Comparison of ENCODE assay signal across 15 mouse cellular contexts in genomic region chr7:19082171-19082570, GRCm38 (mm10). TPM values are rescaled to one million over a fixed set of nuclear protein-coding genes. Genes with fewer than 3 reads are reported as not detected.
DNase-seq lines count a peak whose midpoint lies in the region; ATAC-seq and TF ChIP-seq lines count a peak whose summit lies in the region.
"Had no signal": no experiment of that assay in that cellular context is flagged by ENCODE, and none has a peak within 500 bp of the region (broad histone marks: within the 10 kb centered on the region; RNA-seq: fewer than 3 reads in every experiment).

No protein-coding gene starts in this region.

- no peak overlapping the region for H3K4me2 ChIP-seq in forebrain, embryonic 12.5 days
- no peak overlapping the region for H3K4me2 ChIP-seq in forebrain, embryonic 15.5 days (replicated peaks)
- H3K4me2 ChIP-seq in hindbrain, postnatal 0 days (ENCODE audit: low read depth, low read length): no peak overlapping the region
- no peak overlapping the region for H3K4me2 ChIP-seq in lung, embryonic 16.5 days (ENCODE audit: low read depth, low read length)
- H3K4me2 ChIP-seq in stomach, embryonic 16.5 days (ENCODE audit: low read depth, low read length): no peak overlapping the region
- H3K4me2 ChIP-seq: midbrain, embryonic 15.5 days; neural tube, embryonic 12.5 days had no signal

- DNase-seq in hindbrain, embryonic 10.5 days (ENCODE audit: low spot score): no peak
- no peak for DNase-seq in hindbrain, postnatal 0 days (ENCODE audit: low spot score)
- DNase-seq in lung, postnatal 25 days (ENCODE audit: low spot score): no peak
- no peak for DNase-seq in right cerebral cortex, postnatal 36 days (ENCODE audit: low spot score in 2 of 2)
- DNase-seq: adrenal gland, postnatal 25 days; kidney, adult 11 months; lung, postnatal 10 days; thymus, postnatal 4 days had no signal

- no peak overlapping the region for H3K4me3 ChIP-seq in forebrain, embryonic 12.5 days (replicated peaks)
- no peak overlapping the region for H3K4me3 ChIP-seq in forebrain, embryonic 15.5 days
- H3K4me3 ChIP-seq in hindbrain, embryonic 10.5 days: 0 out of 2 replicates have a peak overlapping the region, but pooled peaks have one; percentile 3
- H3K4me3 ChIP-seq in hindbrain, postnatal 0 days (ENCODE audit: low read length): no peak overlapping the region
- no peak overlapping the region for H3K4me3 ChIP-seq in lung, embryonic 16.5 days (ENCODE audit: low read length)
- H3K4me3 ChIP-seq in stomach, embryonic 16.5 days (replicated peaks; ENCODE audit: low read length): no peak overlapping the region
- H3K4me3 ChIP-seq: midbrain, embryonic 15.5 days; neural tube, embryonic 12.5 days had no signal

- no peak overlapping the region for H3K27ac ChIP-seq in forebrain, embryonic 12.5 days
- no peak overlapping the region for H3K27ac ChIP-seq in forebrain, embryonic 15.5 days (replicated peaks)
- H3K27ac ChIP-seq in hindbrain, embryonic 10.5 days: no peak overlapping the region
- H3K27ac ChIP-seq in hindbrain, postnatal 0 days: no peak overlapping the region
- peak overlapping the region; percentile 55 for H3K27ac ChIP-seq in lung, embryonic 16.5 days (ENCODE audit: low read length)
- peak overlapping the region; percentile 45 for H3K27ac ChIP-seq in stomach, embryonic 16.5 days (ENCODE audit: low read length)
- H3K27ac ChIP-seq: midbrain, embryonic 15.5 days; neural tube, embryonic 12.5 days had no signal

- peaks cover 16% of the 10 kb centered on the region; the same call in 1 of the 2 replicates for H3K27me3 ChIP-seq in forebrain, embryonic 12.5 days
- H3K27me3 ChIP-seq in forebrain, embryonic 15.5 days: no peaks in the 10 kb centered on the region
- H3K27me3 ChIP-seq in hindbrain, embryonic 10.5 days (ENCODE audit: insufficient read depth, poor library complexity, severe bottlenecking): peaks cover 8% of the 10 kb centered on the region
- H3K27me3 ChIP-seq in hindbrain, postnatal 0 days (ENCODE audit: insufficient read depth, low read length): no peaks in the 10 kb centered on the region
- no peaks in the 10 kb centered on the region for H3K27me3 ChIP-seq in lung, embryonic 16.5 days (ENCODE audit: control insufficient read depth, insufficient read depth, low read depth, low read length)
- H3K27me3 ChIP-seq in stomach, embryonic 16.5 days (ENCODE audit: control insufficient read depth, insufficient read depth, low read length): no peaks in the 10 kb centered on the region
- H3K27me3 ChIP-seq: neural tube, embryonic 12.5 days had no signal

- WGBS in forebrain, embryonic 12.5 days: 83% methylated on average over 4 of the region's 4 CpGs
- 92% methylated on average over 4 of the region's 4 CpGs for WGBS in forebrain, embryonic 15.5 days
- WGBS in hindbrain, embryonic 10.5 days: 89% methylated on average over 4 of the region's 4 CpGs
- WGBS in hindbrain, postnatal 0 days: 84% methylated on average over 4 of the region's 4 CpGs
- WGBS in lung, embryonic 16.5 days: 76% methylated on average over 4 of the region's 4 CpGs
- 79% methylated on average over 4 of the region's 4 CpGs for WGBS in stomach, embryonic 16.5 days

- TF ChIP-seq CTCF in hindbrain, postnatal 0 days (IDR thresholded peaks at IDR 0.05; ENCODE audit: low read depth): no peak

- H3K9me3 ChIP-seq in forebrain, embryonic 12.5 days: no peaks in the 10 kb centered on the region
- no peaks in the 10 kb centered on the region for H3K9me3 ChIP-seq in forebrain, embryonic 15.5 days
- H3K9me3 ChIP-seq in hindbrain, embryonic 10.5 days: no peaks in the 10 kb centered on the region
- no peaks in the 10 kb centered on the region for H3K9me3 ChIP-seq in hindbrain, postnatal 0 days (ENCODE audit: low read length)
- no peaks in the 10 kb centered on the region for H3K9me3 ChIP-seq in lung, embryonic 16.5 days (ENCODE audit: control insufficient read depth, low read length)
- H3K9me3 ChIP-seq in stomach, embryonic 16.5 days (replicated peaks; ENCODE audit: control insufficient read depth, low read length): no peaks in the 10 kb centered on the region
- H3K9me3 ChIP-seq: midbrain, embryonic 15.5 days; neural tube, embryonic 12.5 days had no signal

- H3K4me1 ChIP-seq in forebrain, embryonic 12.5 days: peaks cover 41% of the 10 kb centered on the region
- peaks cover 11% of the 10 kb centered on the region for H3K4me1 ChIP-seq in forebrain, embryonic 15.5 days
- H3K4me1 ChIP-seq in hindbrain, embryonic 10.5 days (replicated peaks): peaks cover 61% of the 10 kb centered on the region
- H3K4me1 ChIP-seq in hindbrain, postnatal 0 days (ENCODE audit: insufficient read depth, low read length): peaks cover 5% of the 10 kb centered on the region
- peaks cover 53% of the 10 kb centered on the region for H3K4me1 ChIP-seq in lung, embryonic 16.5 days (replicated peaks; ENCODE audit: control insufficient read depth, insufficient read depth, low read length)
- H3K4me1 ChIP-seq in stomach, embryonic 16.5 days (ENCODE audit: control insufficient read depth, insufficient read depth, low read length): peaks cover 61% of the 10 kb centered on the region

- H3K9ac ChIP-seq in forebrain, embryonic 12.5 days: 0 out of 2 replicates have a peak overlapping the region, but pooled peaks have one; percentile 7
- no peak overlapping the region for H3K9ac ChIP-seq in forebrain, embryonic 15.5 days (replicated peaks)
- H3K9ac ChIP-seq in hindbrain, postnatal 0 days (replicated peaks; ENCODE audit: low read length): no peak overlapping the region
- H3K9ac ChIP-seq in lung, embryonic 16.5 days (ENCODE audit: low read length): no peak overlapping the region
- no peak overlapping the region for H3K9ac ChIP-seq in stomach, embryonic 16.5 days (ENCODE audit: low read length)
- H3K9ac ChIP-seq: midbrain, embryonic 15.5 days had no signal

- no peak for ATAC-seq in forebrain, embryonic 12.5 days (ENCODE audit: low FRiP score)
- ATAC-seq in forebrain, embryonic 15.5 days (replicated peaks): no peak
- no peak for ATAC-seq in hindbrain, postnatal 0 days
- no peak for ATAC-seq in lung, embryonic 16.5 days (ENCODE audit: low read depth)
- no peak for ATAC-seq in stomach, embryonic 16.5 days (ENCODE audit: insufficient read depth, low FRiP score)
- ATAC-seq: midbrain, embryonic 15.5 days had no signal

- H3K36me3 ChIP-seq in forebrain, embryonic 12.5 days (replicated peaks): peaks cover 70% of the 10 kb centered on the region
- H3K36me3 ChIP-seq in forebrain, embryonic 15.5 days: peaks cover 52% of the 10 kb centered on the region
- peaks cover 78% of the 10 kb centered on the region for H3K36me3 ChIP-seq in hindbrain, embryonic 10.5 days
- H3K36me3 ChIP-seq in hindbrain, postnatal 0 days (ENCODE audit: insufficient read depth, low read length): peaks cover 51% of the 10 kb centered on the region
- peaks cover 43% of the 10 kb centered on the region for H3K36me3 ChIP-seq in lung, embryonic 16.5 days (ENCODE audit: control insufficient read depth, insufficient read depth, low read length)
- H3K36me3 ChIP-seq in stomach, embryonic 16.5 days (ENCODE audit: control insufficient read depth, insufficient read depth, low read length): peaks cover 15% of the 10 kb centered on the region; the same call in 1 of the 2 replicates

RNA-seq across cellular contexts. Expression of gene Dmpk, which starts 1.5 kb away (rescaled TPM):
- polyA plus RNA-seq in forebrain, embryonic 12.5 days (2016; fragmentation: Nextera tagmentation; extraction: Ambion mirVana): 10.6 and 12.3 TPM in 2 replicates
- 8.8 and 11.2 TPM in 2 replicates for polyA plus RNA-seq in forebrain, embryonic 15.5 days (2015; fragmentation: Nextera tagmentation; extraction: Ambion mirVana)
- 9.9 and 10.2 TPM in 2 replicates for polyA plus RNA-seq in hindbrain, embryonic 10.5 days (2016; fragmentation: Nextera tagmentation; extraction: Ambion mirVana)
- total RNA-seq in hindbrain, postnatal 0 days (2014; rRNA removed): 19.5 and 27.8 TPM in 2 replicates
- 4.8 and 5.6 TPM in 2 replicates for polyA plus RNA-seq in hindbrain, postnatal 0 days (2015; fragmentation: Nextera tagmentation; extraction: Ambion mirVana)
- 28.7 and 29.3 TPM in 2 replicates for polyA plus RNA-seq in lung, embryonic 16.5 days (2015; fragmentation: Nextera tagmentation; extraction: Ambion mirVana)
- 84.7 and 98.1 TPM in 2 replicates for polyA plus RNA-seq in stomach, embryonic 16.5 days (2015; fragmentation: Nextera tagmentation; extraction: Ambion mirVana)

RNA-seq across cellular contexts. Expression of gene Dmwd, which starts 6.1 kb away (rescaled TPM):
- polyA plus RNA-seq in forebrain, embryonic 12.5 days (2016; fragmentation: Nextera tagmentation; extraction: Ambion mirVana): 18.2 and 19.0 TPM in 2 replicates
- polyA plus RNA-seq in forebrain, embryonic 15.5 days (2015; fragmentation: Nextera tagmentation; extraction: Ambion mirVana): 32.0 and 35.1 TPM in 2 replicates
- polyA plus RNA-seq in hindbrain, embryonic 10.5 days (2016; fragmentation: Nextera tagmentation; extraction: Ambion mirVana): 16.6 and 20.7 TPM in 2 replicates
- 145 and 151 TPM in 2 replicates for total RNA-seq in hindbrain, postnatal 0 days (2014; rRNA removed)
- 28.9 and 30.9 TPM in 2 replicates for polyA plus RNA-seq in hindbrain, postnatal 0 days (2015; fragmentation: Nextera tagmentation; extraction: Ambion mirVana)
- polyA plus RNA-seq in lung, embryonic 16.5 days (2015; fragmentation: Nextera tagmentation; extraction: Ambion mirVana): 11.3 and 11.9 TPM in 2 replicates
- 7.7 and 8.3 TPM in 2 replicates for polyA plus RNA-seq in stomach, embryonic 16.5 days (2015; fragmentation: Nextera tagmentation; extraction: Ambion mirVana)

RNA-seq across cellular contexts. Expression of gene Six5, which starts 12.2 kb away (rescaled TPM):
- polyA plus RNA-seq in forebrain, embryonic 12.5 days (2016; fragmentation: Nextera tagmentation; extraction: Ambion mirVana): 5.8 and 7.3 TPM in 2 replicates
- polyA plus RNA-seq in forebrain, embryonic 15.5 days (2015; fragmentation: Nextera tagmentation; extraction: Ambion mirVana): 2.3 and 2.4 TPM in 2 replicates
- 7.4 and 8.4 TPM in 2 replicates for polyA plus RNA-seq in hindbrain, embryonic 10.5 days (2016; fragmentation: Nextera tagmentation; extraction: Ambion mirVana)
- 10.3 and 12.1 TPM in 2 replicates for total RNA-seq in hindbrain, postnatal 0 days (2014; rRNA removed)
- polyA plus RNA-seq in hindbrain, postnatal 0 days (2015; fragmentation: Nextera tagmentation; extraction: Ambion mirVana): 1.4 and 1.5 TPM in 2 replicates
- 7.2 and 7.5 TPM in 2 replicates for polyA plus RNA-seq in lung, embryonic 16.5 days (2015; fragmentation: Nextera tagmentation; extraction: Ambion mirVana)
- polyA plus RNA-seq in stomach, embryonic 16.5 days (2015; fragmentation: Nextera tagmentation; extraction: Ambion mirVana): 8.8 and 10.4 TPM in 2 replicates

RNA-seq across cellular contexts. Expression of gene Rsph6a, which starts 27.7 kb away (rescaled TPM):
- polyA plus RNA-seq in forebrain, embryonic 12.5 days (2016; fragmentation: Nextera tagmentation; extraction: Ambion mirVana): not detected in 2 replicates
- polyA plus RNA-seq in forebrain, embryonic 15.5 days (2015; fragmentation: Nextera tagmentation; extraction: Ambion mirVana): not detected in 2 replicates
- polyA plus RNA-seq in hindbrain, embryonic 10.5 days (2016; fragmentation: Nextera tagmentation; extraction: Ambion mirVana): not detected in 2 replicates
- not detected in 2 replicates for total RNA-seq in hindbrain, postnatal 0 days (2014; rRNA removed)
- polyA plus RNA-seq in hindbrain, postnatal 0 days (2015; fragmentation: Nextera tagmentation; extraction: Ambion mirVana): 0.19 and 0.44 TPM in 2 replicates
- polyA plus RNA-seq in lung, embryonic 16.5 days (2015; fragmentation: Nextera tagmentation; extraction: Ambion mirVana): not detected in 2 replicates
- polyA plus RNA-seq in stomach, embryonic 16.5 days (2015; fragmentation: Nextera tagmentation; extraction: Ambion mirVana): not detected in 2 replicates
- total RNA-seq: adrenal gland, postnatal 25 days; heart, adult 18-20 months had no signal
- polyA plus RNA-seq: neural tube, embryonic 12.5 days had no signal

RNA-seq across cellular contexts. Expression of gene Gm4969, which starts 36.0 kb away (rescaled TPM):
- 1.1 and 1.8 TPM in 2 replicates for polyA plus RNA-seq in forebrain, embryonic 12.5 days (2016; fragmentation: Nextera tagmentation; extraction: Ambion mirVana)
- 3.6 and 3.8 TPM in 2 replicates for polyA plus RNA-seq in forebrain, embryonic 15.5 days (2015; fragmentation: Nextera tagmentation; extraction: Ambion mirVana)
- polyA plus RNA-seq in hindbrain, embryonic 10.5 days (2016; fragmentation: Nextera tagmentation; extraction: Ambion mirVana): 1.2 and 1.5 TPM in 2 replicates
- 4.6 and 6.3 TPM in 2 replicates for total RNA-seq in hindbrain, postnatal 0 days (2014; rRNA removed)
- 7.7 and 7.9 TPM in 2 replicates for polyA plus RNA-seq in hindbrain, postnatal 0 days (2015; fragmentation: Nextera tagmentation; extraction: Ambion mirVana)
- 1.9 and 2.2 TPM in 2 replicates for polyA plus RNA-seq in lung, embryonic 16.5 days (2015; fragmentation: Nextera tagmentation; extraction: Ambion mirVana)
- 2.2 and 2.5 TPM in 2 replicates for polyA plus RNA-seq in stomach, embryonic 16.5 days (2015; fragmentation: Nextera tagmentation; extraction: Ambion mirVana)
- total RNA-seq: heart, adult 18-20 months had no signal

Comparison
In these comparisons a context has a peak if more than half of its experiments do, and no peak if none do; other contexts are left out.
1. H3K27ac ChIP-seq: peak in lung, embryonic 16.5 days (single experiment) and stomach, embryonic 16.5 days (single experiment); none in forebrain, embryonic 12.5 days (single experiment), forebrain, embryonic 15.5 days (single experiment), hindbrain, embryonic 10.5 days (single experiment) and hindbrain, postnatal 0 days (single experiment).